Mouse (Mus musculus) testis, postnatal 14 days (tissue): ENCODE measurements around the gene Snai1.

Experiments used
- DNase-seq: peaks from one replicate; pipeline ENCODE4 v3.0.0; 2021; ENCODE audit warnings: low spot score

The Snai1 gene

DNA sequence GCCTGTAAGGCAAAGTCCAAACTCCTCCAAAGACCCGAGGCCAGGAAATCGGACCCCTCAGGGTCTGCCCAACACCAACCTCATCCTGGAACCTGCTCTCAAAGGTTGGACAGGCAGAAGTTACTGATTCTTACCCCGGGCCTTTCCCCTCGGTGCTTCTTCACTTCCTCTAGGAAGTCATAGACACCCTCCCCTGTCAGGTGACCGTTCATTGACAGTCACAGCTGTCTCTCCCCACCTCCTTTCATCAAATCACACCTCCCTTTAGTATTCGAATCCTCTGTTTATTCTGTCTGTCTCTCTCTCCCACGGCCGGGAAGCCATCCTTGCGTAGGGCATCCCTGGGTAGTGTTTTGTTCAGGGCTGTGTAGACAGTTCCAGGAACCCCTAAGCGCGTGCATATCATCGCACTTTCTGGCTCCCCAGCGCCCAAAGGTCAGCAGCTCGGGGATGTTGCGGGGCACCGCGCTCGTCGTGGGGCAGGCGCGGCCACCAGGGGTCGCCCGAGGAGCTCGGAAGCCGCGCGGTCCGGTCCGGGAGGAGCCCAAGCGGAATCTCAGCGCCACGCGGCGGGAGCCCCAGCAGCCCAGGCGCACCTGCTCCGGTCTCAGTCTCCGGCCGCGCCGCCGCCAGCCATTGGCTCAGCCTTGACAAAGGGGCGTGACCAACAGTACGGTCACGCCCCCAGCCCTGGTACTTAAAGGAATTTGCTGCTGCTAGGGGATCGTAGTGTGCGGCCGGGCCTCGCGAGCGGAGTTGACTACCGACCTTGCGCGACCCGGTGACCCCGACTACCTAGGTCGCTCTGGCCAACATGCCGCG, at the start of gene Snai1:
TSS of gene Snai1 (plus strand) at position 720 of the 822 bp plus-strand sequence.
- peak; percentile 92 for DNase-seq

DNA sequence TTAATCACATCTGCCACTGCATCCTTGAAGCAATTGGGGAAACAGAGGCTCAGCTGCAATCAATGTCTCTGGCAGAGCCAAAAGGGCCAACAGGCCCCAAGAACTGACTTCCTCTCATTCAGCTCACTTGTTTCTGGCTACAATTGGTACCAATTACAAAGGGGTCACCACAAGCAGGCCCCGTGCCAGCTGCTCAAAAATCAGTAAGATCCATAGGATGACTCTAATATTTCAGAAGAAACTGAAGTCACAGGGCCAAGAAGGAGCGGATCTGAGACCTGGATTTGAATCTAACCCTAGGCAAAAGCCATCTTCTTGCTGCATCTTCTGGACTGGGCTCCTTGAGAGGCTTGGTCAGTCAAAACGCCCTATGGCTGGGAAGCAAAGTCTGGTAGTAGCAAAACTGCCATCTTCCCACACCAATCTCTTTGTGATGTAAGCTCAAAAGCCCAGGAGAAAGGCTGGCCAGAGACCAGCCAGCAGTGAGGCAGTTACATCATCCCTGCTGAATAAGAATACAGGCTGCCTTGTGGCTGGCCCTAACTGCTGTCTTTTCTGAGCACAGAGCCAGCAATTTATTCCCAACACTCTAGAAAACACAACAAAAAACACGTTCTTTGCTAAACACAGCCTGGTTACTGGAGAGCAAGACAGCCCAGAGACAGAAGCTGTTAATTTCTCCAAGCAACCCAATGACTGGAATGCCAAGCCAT, 47.0 kb upstream of the Snai1 start:
- DNase-seq = no peak

DNA sequence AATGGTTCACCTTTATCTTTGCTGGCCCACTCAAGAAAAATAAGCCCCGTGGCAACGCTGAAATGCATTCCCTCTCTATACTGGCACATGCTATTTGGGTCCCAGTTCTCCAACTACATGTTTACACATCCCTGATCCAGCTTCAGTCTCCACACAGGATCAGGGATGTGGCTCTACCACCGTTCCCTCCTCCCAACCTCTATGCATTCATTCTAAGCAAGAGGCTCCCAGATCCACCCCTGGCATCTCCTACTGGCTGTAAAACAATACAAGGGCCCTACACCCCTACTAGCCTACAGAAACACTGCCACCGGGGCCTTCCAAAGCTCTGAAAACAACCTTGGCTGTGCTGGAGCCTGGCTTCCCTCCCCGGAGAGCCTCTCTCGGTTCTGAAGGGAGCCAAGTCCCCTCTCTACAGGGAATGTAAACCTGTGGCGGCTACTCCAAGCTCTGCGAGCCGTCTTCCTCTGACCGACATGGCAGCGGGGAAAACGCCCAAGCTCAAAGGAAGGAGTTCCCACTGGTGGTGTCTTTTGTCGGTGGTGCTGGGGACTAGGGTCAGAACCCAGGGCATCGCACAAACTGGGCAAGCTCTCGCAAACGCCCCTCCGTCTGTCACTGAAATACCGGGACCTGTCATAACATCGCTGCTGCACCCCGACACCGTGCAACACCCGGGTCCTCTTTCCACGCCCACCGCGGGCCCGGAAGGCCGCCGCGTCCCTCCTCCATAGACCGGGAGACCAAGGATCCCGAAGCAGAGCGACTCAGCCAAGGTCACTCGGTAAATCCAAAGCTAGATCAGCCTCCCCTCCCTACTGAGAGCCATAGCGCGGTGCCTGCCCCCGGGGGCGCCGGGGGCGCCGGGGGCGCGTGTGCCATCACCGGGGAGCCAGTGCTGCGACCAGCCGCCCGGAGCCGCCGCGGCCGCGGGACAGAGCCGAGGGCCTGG, 46.0 kb upstream of the Snai1 start, which contains the start of gene Rnf114:
TSS of gene Rnf114 (plus strand) at position 889 of the 952 bp plus-strand sequence.
- DNase-seq = peak; percentile 48

DNA sequence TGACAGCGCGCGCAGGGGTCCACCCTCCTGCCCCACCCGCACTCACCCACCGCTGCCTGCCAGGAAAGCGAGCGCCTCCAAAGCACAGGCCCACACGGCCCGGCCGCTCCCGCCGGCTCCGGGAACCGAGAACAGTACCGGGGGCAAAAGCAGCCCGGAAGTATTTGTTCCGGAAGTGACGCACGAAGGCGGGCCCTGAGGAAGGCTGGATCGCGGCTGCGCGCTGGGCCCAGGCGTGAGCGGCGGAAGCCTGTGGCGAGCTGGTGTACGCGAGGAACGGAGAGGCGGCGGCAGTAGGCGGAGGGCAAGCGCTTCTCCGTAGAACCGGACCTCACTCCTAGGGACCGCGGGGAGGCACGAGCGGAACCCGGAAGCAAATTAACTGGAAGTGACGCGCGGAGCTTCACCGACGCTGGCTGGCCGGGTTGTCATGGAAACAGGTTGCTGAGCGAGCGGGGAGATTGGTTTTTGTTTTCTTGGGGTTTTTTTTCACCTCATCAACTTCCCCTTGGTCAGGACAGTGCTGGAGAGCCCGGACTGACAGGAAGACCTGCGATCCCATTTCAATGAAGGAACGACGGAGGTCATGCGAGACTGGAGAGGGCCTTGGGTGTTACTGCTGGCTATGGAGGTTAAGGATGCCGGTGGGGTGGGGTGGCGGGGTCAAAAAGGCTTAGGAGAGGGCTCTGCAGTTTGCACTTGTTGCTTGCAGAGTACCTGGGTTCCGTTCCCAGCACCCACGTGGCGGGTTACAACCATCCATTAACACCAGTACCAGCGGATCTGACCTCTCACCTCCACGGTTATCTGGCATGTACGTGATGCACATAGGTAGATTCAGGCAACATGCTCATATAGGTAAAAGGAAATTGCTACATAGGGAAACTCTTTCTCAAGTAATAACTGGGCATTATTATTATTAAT, 45.0 kb upstream of the Snai1 start, which contains the start of gene Spata2:
TSS of gene Spata2 (minus strand) at position 175 of the 924 bp plus-strand sequence.
- peak; percentile 92 for DNase-seq

DNA sequence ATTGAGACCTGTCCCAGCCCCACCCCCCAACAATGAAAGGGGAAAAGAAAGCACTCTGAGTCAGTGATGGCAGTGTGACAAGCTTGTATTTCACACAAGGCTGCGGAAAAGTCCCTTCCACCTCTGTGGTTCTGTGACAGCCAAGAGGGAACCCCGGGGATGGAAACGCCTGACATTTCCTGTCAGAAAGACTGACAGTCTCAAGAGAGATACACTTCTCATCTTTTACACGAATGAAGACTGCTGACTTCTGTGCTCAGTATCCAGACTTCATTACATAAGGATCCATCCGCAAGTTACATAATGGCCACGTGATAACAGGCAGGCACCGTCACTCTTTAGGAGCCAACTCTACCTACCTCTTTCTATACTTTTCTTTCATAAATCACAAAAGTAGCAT, 41.6 kb upstream of the Snai1 start:
- no peak for DNase-seq

DNA sequence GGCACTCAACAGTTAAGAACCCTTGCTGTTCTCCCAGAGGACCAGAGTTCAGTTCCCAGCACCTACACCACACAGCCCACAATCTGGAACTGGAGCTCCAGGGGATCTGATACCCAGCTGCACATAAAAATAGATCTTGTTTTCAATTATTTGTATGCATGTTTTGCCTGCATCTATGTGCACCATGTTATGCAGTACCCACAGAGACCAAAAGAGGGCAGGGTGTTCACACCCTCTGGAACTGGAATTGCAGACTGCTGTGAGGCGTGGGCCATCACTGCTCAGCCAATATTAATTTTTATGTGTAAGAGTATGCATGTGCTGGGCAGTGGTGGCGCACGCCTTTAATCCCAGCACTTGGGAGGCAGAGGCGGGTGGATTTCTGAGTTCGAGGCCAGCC, 40.7 kb upstream of the Snai1 start:
- DNase-seq = no peak

DNA sequence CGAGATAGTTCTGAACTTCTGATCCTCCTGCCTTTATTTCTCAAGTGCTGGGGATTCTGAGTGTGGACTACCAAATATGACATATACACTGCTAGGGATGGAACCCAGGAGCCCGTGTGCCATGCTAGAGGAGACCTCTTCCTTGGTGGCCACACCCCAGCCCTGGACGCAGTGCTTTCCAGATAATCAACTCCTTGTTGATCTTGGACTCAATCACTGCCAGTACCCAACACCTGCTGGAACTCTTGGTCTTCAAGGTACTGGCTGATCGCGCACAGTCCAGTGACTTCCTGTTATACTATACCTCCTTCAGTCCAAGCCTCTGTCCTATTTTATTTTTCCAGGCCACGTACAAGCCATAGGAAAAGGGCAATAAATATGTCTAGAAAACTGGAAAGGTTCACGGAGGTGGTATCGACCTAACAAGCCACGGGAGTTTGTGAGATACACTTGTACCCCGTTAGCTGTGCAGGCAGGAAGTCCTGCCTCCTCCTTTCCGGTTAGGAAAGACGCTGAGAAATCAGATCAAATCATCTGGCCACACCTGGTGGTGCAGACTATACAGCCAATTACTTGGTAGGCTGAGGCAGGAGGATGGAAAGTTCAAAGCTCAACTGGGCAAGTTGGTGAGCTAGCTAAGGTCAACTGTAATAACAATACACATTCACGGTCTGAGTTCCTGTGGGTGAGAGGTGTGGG, 35.3 kb upstream of the Snai1 start:
- no peak for DNase-seq

DNA sequence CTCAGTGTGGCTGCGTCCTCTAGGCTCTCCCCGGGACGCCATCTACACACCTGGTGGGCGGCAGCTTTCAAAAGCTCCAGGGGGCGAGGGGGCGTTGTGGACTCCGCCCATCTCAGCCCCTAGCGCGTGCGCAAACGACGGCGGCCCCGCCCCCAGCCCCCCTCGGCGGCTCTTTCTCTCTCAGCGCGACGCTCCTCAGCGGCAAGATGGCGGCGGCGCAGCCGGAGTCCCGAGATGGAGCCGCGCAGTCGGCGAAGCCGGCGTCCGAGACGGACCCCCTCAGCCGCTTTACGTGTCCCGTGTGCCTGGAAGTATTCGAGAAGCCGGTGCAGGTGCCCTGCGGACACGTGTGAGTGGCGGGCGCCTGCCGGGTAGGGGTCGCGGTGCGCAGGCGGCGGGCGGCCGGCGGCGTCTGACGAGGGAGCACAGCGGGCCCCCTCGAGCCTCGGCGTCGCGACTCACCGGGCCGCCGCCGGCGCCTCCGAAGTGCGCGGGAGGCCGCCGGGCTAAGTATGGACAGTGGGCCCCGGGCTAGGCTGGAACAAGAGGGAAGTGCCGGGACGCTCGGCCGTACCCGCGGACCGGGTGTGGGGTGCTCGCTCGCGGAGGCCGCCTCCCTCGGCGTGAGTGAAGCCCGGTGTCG, 34.6 kb upstream of the Snai1 start:
- DNase-seq = peak; percentile 92

DNA sequence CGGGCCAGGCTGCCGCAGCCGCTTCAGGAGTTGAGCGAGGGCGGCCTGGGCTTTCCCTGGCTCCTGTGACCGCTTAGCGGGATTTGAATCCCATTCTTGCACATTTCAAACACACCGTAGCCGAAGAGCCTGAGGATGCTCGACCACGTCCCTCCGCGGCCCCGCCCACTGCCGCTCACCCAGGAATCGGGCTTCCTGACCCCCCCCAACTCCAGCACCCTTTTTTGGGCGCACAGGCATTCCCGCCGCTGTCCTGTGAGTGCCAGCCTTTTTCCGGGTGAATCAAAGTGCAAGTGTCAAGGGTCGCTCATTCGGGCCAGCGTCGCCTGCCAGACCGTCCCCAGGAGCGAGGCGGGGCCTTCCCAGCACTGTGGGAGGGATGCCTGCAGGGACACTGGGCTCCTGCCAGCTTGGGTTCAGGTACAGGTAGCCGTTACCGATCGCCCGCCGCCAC, 34.1 kb upstream of the Snai1 start:
- peak; percentile 67 for DNase-seq

DNA sequence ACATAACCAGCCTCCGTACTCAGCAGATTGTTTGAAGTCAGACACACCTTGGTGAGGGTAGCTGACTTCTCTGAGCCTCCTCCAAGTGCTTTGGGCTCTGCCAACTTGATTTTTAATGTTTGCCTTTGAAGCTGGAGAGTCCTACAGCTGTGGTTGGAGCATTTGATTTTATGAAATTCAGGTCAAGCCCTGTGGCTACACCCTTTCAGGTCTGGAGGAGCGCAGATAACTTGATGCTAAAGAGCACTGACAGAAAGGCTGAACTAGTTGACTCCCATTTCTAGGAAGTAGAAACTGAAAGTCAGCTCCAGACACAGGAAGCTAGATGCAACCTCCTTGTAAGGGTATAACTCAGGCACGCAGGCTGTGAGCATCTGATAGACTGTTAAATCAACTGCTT, 32.9 kb upstream of the Snai1 start:
- no peak for DNase-seq

DNA sequence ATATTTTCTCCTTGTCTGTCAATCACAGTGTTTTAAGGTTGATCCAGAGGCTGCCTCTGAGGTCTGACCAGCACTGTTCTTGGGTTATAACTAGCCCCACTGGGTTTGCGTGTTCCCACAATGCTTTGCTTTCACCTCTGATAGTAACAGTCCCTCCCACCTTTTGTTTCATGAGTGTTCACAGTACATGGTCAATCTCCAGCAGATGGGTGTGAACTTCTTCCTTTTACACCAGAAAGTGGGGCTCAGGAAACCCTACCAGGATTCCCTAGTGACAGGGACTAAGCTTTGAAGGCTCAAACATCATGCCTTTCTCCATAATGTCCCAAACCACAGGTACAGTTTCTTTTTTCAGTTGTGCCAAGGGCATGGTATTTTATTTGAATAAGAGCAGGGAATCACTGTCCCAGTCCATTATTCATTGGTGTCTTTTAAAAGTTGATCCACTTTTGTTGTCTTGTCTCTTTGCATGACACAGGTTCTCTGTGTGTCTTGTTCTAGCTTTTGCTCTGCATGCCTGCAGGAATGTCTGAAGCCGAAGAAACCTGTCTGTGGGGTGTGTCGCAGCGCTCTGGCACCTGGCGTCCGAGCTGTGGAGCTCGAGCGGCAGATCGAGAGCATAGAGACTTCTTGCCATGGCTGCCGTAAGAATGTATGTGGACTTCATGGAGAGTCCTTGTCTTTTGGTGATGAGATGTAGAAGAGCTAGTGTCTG, 31.3 kb upstream of the Snai1 start:
- DNase-seq = no peak

DNA sequence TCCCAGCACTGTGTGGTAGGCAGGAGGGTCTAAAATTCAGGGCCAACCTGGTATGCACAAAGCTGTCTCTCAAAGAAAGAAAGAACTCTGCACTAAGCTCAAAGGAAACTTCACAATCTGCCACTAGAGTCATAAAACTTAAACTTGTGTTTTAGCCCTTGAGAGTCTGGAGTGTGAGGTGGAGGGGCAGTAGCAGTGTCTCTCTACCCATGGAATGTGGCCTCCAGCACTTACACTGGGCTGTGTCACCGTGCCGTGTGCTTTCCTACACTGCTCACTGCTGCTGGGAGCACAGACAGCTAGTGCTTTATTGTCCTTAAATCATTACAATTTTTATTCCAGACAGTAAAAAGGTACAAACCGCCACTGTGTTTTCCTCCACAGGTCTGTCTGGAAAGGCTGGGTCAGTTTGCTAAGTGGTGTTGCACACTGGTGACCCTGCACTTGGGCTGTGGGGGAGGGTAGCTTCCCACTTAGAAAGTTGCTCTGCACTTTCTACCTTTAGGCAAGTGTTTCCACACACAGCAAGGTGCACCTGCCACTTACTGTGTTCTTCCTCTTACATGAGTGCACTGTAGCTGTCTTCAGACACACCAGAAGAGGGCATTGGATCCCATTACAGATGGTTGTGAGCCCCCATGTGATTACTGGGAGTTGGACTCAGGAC, 30.1 kb upstream of the Snai1 start:
- DNase-seq = no peak

DNA sequence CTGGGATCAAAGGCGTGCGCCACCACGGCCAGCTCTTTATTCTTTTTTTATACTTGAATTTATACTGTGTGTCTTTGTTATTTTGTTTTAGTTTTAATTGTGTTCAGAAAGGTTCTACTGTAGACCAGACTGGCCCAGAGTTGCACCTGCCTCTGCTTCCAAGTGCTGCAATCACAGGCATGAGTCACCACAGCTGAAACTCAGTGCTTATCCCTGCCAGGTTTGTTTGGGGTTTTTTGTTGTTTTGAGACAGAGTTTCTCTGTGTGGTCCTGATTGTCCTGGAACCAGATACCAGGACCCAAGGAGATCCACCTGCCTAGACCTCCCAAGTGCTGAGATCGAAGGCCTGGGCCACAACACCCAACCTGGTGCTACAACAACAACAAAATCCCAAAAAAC, 29.4 kb upstream of the Snai1 start:
- no peak for DNase-seq

DNA sequence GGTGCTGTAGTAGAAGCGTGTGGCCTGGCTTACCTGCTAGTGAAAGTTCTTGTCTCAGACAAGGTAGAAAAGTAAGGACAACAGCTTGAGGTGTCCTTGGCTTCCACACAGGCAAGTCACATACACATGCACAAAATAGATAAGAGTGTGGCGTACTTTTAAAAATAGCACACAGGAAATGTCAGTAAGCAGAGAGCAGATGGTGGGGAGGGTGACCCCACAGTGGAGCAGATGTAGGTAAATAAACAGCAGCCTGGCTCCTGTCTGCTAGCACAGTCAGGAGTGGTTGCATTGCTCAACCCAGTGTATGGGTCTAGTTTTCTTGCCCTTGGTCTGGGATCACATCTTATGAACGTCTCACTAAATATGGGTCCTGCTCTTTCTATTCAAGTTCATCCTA, 27.5 kb upstream of the Snai1 start:
- no peak for DNase-seq

DNA sequence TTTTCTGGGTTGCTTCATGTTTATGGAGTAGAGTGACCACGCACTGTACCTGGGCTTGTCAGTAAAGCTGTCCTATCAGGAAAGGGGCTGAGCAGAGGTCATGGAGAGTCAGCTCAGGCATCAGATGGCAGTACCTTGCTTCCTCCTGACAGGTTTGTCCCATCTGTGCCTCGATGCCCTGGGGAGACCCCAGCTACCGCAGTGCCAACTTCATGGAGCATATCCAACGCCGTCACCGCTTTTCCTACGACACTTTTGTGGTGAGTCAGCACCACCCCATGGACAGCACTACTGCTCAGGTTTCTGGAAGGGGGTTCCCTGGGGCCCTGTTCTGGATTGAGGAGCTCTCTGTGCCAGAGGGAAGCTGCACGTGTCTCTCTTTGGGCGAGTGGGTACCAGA, 25.6 kb upstream of the Snai1 start:
- no peak for DNase-seq

DNA sequence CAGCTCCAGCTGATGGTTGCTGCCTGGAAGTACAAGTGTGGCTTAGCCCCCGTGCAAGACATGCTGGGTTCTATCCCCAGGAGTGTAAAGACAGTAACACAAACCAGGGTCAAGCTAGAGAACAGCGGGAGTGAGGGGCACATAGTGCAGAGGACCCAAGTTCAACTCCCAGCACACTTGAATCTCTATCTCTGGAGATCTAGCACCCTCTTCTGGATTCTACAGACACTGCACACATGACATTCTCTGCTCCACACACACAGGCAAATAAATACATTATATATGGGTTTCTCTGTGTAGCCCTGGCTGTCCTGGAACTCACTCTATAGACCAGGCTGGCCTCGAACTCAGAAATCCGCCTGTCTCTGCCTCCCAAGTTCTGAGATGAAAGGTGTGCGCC, 25.0 kb upstream of the Snai1 start:
- DNase-seq = no peak

DNA sequence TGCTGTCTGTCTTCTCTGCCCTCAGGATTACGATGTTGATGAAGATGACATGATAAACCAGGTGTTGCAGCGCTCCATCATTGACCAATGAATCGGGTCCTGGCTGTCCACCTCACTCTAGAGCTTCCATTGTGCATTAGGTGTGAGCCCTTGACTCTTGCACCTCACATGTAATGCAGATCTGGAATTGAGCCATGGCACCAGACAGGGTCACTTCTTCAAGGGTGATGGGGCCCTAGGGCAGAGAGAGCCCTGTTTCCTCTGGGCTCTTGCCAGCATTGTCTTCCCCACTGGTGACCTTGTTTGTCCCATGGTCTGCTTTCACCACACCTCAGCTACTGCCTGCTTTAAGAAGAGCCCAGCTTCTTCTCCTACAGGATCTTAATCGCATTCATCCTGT, 23.4 kb upstream of the Snai1 start:
- DNase-seq = no peak

DNA sequence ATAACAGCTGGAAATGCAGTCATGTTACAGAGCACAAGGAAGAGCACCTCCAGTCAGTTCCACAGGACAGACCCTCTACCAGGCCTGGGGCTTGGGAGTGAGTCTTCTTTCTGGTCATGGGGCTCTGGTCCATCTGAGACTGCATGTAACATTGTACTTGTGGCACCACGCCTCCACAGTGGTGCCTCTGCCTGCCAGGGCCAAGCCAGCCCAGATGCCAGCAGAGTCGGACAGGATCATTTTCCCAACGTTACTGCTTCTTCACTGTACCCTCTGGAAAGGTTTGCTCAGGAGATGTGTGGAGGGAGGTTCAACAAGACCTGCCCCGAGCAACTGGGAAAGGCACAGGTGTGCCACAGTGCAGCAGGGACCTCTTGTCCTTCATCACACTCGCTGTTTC, 22.3 kb upstream of the Snai1 start:
- no peak for DNase-seq
